Mouse (Mus musculus) kidney, postnatal 36 days (tissue): ENCODE results near the gene Chd9.

ENCODE experiments used
- DNase-seq, 2 experiments: peaks; one replicate each; pipeline ENCODE4 v3.0.0; 2021 to 2022; ENCODE audit warnings: mixed read lengths in 2 of 2

The Chd9 gene

GRCm38 (mm10) chr8:90828181-90828986, at the start of gene Chd9:
Chd9 (plus strand) TSS chr8:90828352.
- peak; percentile 93 to 97 for DNase-seq

- DNase-seq, result no peak
Observed at GRCm38 (mm10) chr8:90791616-90792015, 36.5 kb upstream of the Chd9 start.

DNA sequence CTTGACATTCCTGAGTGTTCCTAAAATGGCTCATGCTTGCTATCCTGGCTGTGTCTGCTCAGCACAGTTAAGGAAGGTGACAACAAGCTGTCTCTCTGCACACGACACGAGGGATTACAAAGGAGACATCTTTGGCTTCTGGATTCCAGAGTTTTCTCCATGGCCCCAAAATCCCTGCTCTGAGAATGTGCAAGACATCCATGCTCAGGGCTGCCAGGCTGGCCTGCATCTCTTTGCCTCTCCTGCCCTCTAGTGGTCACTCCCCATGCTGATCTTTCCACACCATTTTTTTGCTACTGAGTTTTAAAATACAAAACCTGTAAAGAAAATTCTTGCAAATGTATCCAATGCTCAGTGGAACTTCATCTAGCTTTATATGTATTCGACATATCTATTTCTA, 34.4 kb upstream of the Chd9 start:
- DNase-seq, result peak; percentile 73 to 89

GRCm38 (mm10) chr8:90794990-90795861, 32.9 kb upstream of the Chd9 start:
- peak; percentile 80 to 89 for DNase-seq

GRCm38 (mm10) chr8:90799473-90799872, 28.7 kb upstream of the Chd9 start:
- peak in 1 of 2 experiments; percentile 35 for DNase-seq

GRCm38 (mm10) chr8:90813602-90814320, 14.4 kb upstream of the Chd9 start:
- DNase-seq, result no peak

- DNase-seq, result no peak
Observed at GRCm38 (mm10) chr8:90816061-90816882, 11.9 kb upstream of the Chd9 start.

DNA sequence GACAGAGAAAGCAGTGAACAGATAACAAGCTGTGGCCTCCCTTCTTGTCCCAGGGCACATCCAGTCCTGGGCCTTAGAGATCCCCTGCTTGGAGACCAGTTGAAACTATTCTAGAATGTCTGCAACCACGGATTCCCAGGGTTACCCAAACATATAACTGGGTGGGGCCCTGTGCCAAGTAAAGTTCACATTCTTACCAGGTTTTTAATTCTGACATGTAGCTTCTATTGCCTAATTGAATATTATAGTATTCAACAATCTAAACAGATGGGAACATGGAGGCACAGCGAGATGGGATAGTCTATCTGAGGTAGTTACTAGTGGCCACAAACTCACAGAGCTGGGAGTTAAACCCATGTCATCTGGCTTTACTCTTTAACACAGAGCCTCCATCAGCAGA, 10.9 kb upstream of the Chd9 start, which contains the start of gene Gm19935:
Gene Gm19935, minus strand, starts transcription at position 101 of the 400 bp plus-strand sequence.
- DNase-seq, result no peak

DNA sequence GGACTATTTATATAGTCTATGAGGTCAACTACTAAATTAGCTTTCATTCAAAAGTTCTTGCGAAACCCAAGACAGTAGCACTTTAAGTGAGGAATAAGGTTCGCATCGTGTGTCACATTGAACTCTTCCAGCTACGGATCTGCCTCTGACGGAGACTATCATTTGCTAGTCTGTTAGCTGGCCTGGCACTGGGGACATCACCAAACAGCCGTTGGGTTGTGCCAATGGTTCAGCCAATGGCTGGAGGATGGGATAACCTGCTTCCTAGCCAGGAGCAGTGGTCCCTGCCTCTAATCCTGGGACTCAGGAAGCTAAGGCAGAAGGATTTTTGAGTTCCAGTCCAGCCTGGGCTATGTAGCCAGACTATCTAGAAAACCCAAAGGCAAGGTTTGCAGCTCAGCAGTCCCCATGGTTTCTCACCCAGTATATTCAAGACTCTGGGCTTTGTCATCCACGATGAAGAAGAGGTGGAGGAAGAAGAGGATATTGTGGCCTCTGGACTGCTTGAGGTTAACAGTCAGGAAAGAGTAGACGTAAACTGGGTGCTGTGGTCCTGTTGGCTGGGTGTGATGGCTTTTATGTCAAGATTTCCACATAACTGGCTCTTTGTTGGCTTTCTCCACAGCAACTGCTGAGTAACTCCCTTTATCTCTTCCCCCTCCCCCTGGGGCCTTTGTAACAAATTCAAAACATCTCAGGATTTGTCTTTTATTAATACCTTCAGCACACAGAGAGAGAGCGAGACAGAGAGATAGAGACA, 8.4 kb upstream of the Chd9 start:
- DNase-seq, result no peak

- no peak for DNase-seq
Observed at GRCm38 (mm10) chr8:90820321-90820696, 7.8 kb upstream of the Chd9 start.

DNA sequence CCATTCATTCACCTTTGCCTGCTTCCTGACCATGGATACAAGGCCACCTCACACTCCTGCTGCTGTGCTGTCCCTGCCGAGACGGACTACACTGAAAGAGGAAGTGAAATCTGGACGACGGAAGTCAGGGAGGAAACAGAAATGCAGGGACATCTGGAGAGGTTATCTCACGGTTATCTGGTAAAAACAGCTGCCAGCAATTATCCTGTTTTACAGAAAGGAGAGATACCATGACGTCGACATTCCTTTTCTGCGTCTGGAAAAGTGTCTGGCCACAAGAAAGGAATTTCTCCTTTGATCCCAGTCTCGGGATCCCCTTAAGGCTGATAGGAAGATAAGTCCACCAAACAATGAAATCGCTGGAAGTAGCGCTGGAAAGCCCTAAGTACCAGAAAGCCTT, 5.7 kb upstream of the Chd9 start:
- DNase-seq, result peak; percentile 41 to 52

DNA sequence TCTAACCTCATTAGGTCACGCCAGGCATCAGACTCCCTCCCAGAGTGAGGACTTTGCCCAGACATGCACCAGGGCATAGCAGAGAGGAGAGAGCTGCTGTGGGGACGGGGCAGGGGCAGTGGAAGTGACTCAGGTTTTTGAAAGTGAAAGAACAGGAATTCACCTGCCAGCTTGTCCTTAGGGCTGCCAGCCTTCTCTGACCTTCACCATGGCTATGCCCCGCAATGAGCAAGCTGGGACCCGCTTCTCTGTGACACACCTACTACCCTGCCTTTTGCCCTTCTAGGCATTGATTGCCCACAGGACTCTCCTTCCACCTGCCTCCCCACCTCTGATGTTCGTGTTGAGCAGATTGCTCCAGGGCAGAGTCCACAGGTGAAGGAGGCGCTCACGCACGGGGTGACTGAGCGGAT, 2.7 kb upstream of the Chd9 start:
- peak; percentile 75 to 81 for DNase-seq

- peak in 1 of 2 experiments; percentile 8 for DNase-seq
Observed at GRCm38 (mm10) chr8:90828987-90829740, 1.0 kb downstream of the Chd9 start.

GRCm38 (mm10) chr8:90829825-90830224, 1.7 kb downstream of the Chd9 start:
- DNase-seq, result no peak

GRCm38 (mm10) chr8:90830980-90831379, 2.8 kb downstream of the Chd9 start:
- DNase-seq, result peak in 1 of 2 experiments; percentile 16

GRCm38 (mm10) chr8:90832576-90833289, 4.6 kb downstream of the Chd9 start:
- peak; percentile 60 to 66 for DNase-seq

DNA sequence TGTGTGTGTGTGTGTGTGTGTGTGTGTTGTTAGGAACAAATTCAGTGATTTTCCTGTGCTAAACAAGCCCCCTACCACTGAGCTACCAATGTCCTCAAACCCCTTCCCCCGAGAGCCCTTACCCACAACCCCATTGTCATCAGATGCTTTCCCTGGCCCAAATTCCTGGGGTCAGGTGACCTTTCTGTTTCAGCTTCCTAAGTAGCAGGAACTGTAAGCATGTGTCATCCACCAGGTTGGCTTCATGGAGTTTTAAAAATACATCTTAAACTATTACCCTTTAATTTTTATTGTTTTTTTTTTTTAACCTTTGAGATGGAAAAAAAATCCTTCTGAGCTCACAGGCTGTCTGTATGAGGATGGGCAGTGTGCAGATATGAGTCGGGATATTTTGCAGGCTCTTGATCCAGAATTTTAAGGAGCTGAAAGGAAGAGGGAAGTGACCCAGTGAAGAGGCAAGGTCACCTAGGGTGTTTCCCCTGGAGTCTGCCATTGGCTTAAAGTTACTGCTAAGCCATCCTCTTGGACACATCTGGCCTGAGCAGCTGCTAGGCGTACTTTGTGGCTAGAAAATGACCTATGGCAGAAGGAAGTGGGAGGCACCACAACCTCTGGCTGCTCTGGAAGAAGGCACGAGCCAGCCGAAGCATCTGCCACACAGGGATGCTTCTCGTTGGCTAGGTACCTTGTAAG, 5.6 kb downstream of the Chd9 start:
- peak; percentile 27 to 33 for DNase-seq

GRCm38 (mm10) chr8:90834321-90834672, 6.1 kb downstream of the Chd9 start:
- DNase-seq, result no peak

- DNase-seq, result no peak
Observed at GRCm38 (mm10) chr8:90837440-90837839, 9.3 kb downstream of the Chd9 start.
